Mouse (Mus musculus): ENCODE results near the gene Slc2a3. TPM values are rescaled to one million over a fixed set of nuclear protein-coding genes. Genes with fewer than 3 reads are reported as not detected.
"Not testable (repeated sequence)": the region's sequence is repeated elsewhere in the genome, so short reads cannot be mapped to it uniquely, and the experiment has no call there.

Gene Slc2a3
- polyA plus RNA-seq, 1 experiment from 2014 or later = 57.0 TPM

GRCm38 (mm10) chr6:122707036-122707800 is 94.2 kb downstream of the Slc2a3 start, which contains the start of gene Nanog:
Gene Nanog, plus strand, starts transcription at chr6:122707489.
- H3K36me3 ChIP-seq (ENCODE audit: control insufficient read depth, insufficient read depth, low read length) = no peaks in the 10 kb centered on the region
- WGBS = 29% methylated on average over 12 of the region's 12 CpGs
- H3K4me3 ChIP-seq (ENCODE audit: low read length) = no peak within 1 kb of the TSS
- H3K9me3 ChIP-seq (ENCODE audit: control insufficient read depth, low read length) = no peaks in the 10 kb centered on the region
- no peak within 1 kb of the TSS for H3K4me2 ChIP-seq (ENCODE audit: low read length)
- H3K4me1 ChIP-seq (ENCODE audit: control insufficient read depth, insufficient read depth, low read depth, low read length) = peaks cover 7% of the 10 kb centered on the region; the same call in 1 of the 2 replicates
- H3K27ac ChIP-seq (ENCODE audit: low read depth, low read length) = no peak within 1 kb of the TSS
- peaks cover 2% of the 10 kb centered on the region; the same call in 1 of the 2 replicates for H3K27me3 ChIP-seq (replicated peaks; ENCODE audit: control insufficient read depth, insufficient read depth, low read length)
- no peak within 1 kb of the TSS for H3K9ac ChIP-seq (ENCODE audit: low read depth, low read length)
- ATAC-seq = no peak

- H3K4me3 ChIP-seq (ENCODE audit: low read length) = no peak overlapping the region
- H3K9ac ChIP-seq (ENCODE audit: low read depth, low read length) = no peak overlapping the region
- H3K9me3 ChIP-seq (ENCODE audit: control insufficient read depth, low read length) = no peaks in the 10 kb centered on the region
- H3K27me3 ChIP-seq (replicated peaks; ENCODE audit: control insufficient read depth, insufficient read depth, low read length) = peaks cover 2% of the 10 kb centered on the region; the same call in 1 of the 2 replicates
- no peak overlapping the region for H3K4me2 ChIP-seq (ENCODE audit: low read length)
- ATAC-seq = no peak
- H3K4me1 ChIP-seq (ENCODE audit: control insufficient read depth, insufficient read depth, low read depth, low read length) = peaks cover 7% of the 10 kb centered on the region; the same call in 1 of the 2 replicates
- H3K27ac ChIP-seq (ENCODE audit: low read depth, low read length) = no peak overlapping the region
- H3K36me3 ChIP-seq (ENCODE audit: control insufficient read depth, insufficient read depth, low read length) = no peaks in the 10 kb centered on the region
- WGBS = 76% methylated on average over 12 of the region's 12 CpGs
These were observed 95.1 kb downstream of the Slc2a3 start for GRCm38 (mm10) chr6:122706337-122706840.

- 28% methylated on average over 1 of the region's 1 CpGs for WGBS
- H3K4me1 ChIP-seq (ENCODE audit: control insufficient read depth, insufficient read depth, low read depth, low read length) = peaks cover 7% of the 10 kb centered on the region; the same call in 1 of the 2 replicates
- peaks cover 2% of the 10 kb centered on the region; the same call in 1 of the 2 replicates for H3K27me3 ChIP-seq (replicated peaks; ENCODE audit: control insufficient read depth, insufficient read depth, low read length)
- no peaks in the 10 kb centered on the region for H3K36me3 ChIP-seq (ENCODE audit: control insufficient read depth, insufficient read depth, low read length)
- no peak overlapping the region for H3K4me2 ChIP-seq (ENCODE audit: low read length)
- H3K9me3 ChIP-seq (ENCODE audit: control insufficient read depth, low read length) = no peaks in the 10 kb centered on the region
- H3K4me3 ChIP-seq (ENCODE audit: low read length) = no peak overlapping the region
- no peak overlapping the region for H3K9ac ChIP-seq (ENCODE audit: low read depth, low read length)
- H3K27ac ChIP-seq (ENCODE audit: low read depth, low read length) = no peak overlapping the region
- ATAC-seq = no peak
These were observed 97.7 kb downstream of the Slc2a3 start for GRCm38 (mm10) chr6:122703706-122704105.

- Histone ChIP-seq H3K4me3 (ENCODE audit: low read length) (no peak overlapping the region), H3K36me3 (ENCODE audit: control insufficient read depth, insufficient read depth, low read length) (no peaks in the 10 kb centered on the region), H3K9ac (ENCODE audit: low read depth, low read length) (no peak overlapping the region), H3K27ac (ENCODE audit: low read depth, low read length) (no peak overlapping the region), H3K4me1 (ENCODE audit: control insufficient read depth, insufficient read depth, low read depth, low read length) (peaks cover 7% of the 10 kb centered on the region; the same call in 1 of the 2 replicates), H3K4me2 (ENCODE audit: low read length) (peak overlapping the region; percentile 50), H3K9me3 (ENCODE audit: control insufficient read depth, low read length) (no peaks in the 10 kb centered on the region), H3K27me3 (replicated peaks; ENCODE audit: control insufficient read depth, insufficient read depth, low read length) (peaks cover under 1% of the 10 kb centered on the region; the same call in 1 of the 2 replicates)
- ATAC-seq = no peak
- WGBS = 14% methylated on average over 6 of the region's 6 CpGs
These were observed 98.2 kb downstream of the Slc2a3 start for GRCm38 (mm10) chr6:122703251-122703650.

GRCm38 (mm10) chr6:122702480-122703124 is 98.8 kb downstream of the Slc2a3 start:
- Histone ChIP-seq H3K4me1 (ENCODE audit: control insufficient read depth, insufficient read depth, low read depth, low read length) (peaks cover 7% of the 10 kb centered on the region; the same call in 1 of the 2 replicates), H3K9ac (ENCODE audit: low read depth, low read length) (peak overlapping the region; percentile 9; the same call in 1 of the 2 replicates), H3K4me3 (ENCODE audit: low read length) (peak overlapping the region; percentile 23), H3K36me3 (ENCODE audit: control insufficient read depth, insufficient read depth, low read length) (no peaks in the 10 kb centered on the region), H3K27ac (ENCODE audit: low read depth, low read length) (peak overlapping the region; percentile 34; the same call in 1 of the 2 replicates), H3K9me3 (ENCODE audit: control insufficient read depth, low read length) (no peaks in the 10 kb centered on the region), H3K27me3 (replicated peaks; ENCODE audit: control insufficient read depth, insufficient read depth, low read length) (no peaks in the 10 kb centered on the region), H3K4me2 (ENCODE audit: low read length) (peak overlapping the region; percentile 50)
- peak; percentile 92 for ATAC-seq
- 5% methylated on average over 20 of the region's 20 CpGs for WGBS

- WGBS = 77% methylated on average over 5 of the region's 5 CpGs
- Histone ChIP-seq H3K9me3 (ENCODE audit: control insufficient read depth, low read length) (no peaks in the 10 kb centered on the region), H3K36me3 (ENCODE audit: control insufficient read depth, insufficient read depth, low read length) (no peaks in the 10 kb centered on the region), H3K9ac (ENCODE audit: low read depth, low read length) (no peak overlapping the region), H3K4me3 (ENCODE audit: low read length) (no peak overlapping the region), H3K4me2 (ENCODE audit: low read length) (no peak overlapping the region), H3K27ac (ENCODE audit: low read depth, low read length) (no peak overlapping the region), H3K27me3 (replicated peaks; ENCODE audit: control insufficient read depth, insufficient read depth, low read length) (no peaks in the 10 kb centered on the region), H3K4me1 (ENCODE audit: control insufficient read depth, insufficient read depth, low read depth, low read length) (peaks cover 7% of the 10 kb centered on the region; the same call in 1 of the 2 replicates)
- no peak for ATAC-seq
These were observed 99.6 kb downstream of the Slc2a3 start for GRCm38 (mm10) chr6:122701816-122702215.

- H3K36me3 ChIP-seq (ENCODE audit: control insufficient read depth, insufficient read depth, low read length); H3K4me2 ChIP-seq (ENCODE audit: low read length); H3K27ac ChIP-seq (ENCODE audit: low read depth, low read length); H3K4me3 ChIP-seq (ENCODE audit: low read length); H3K9me3 ChIP-seq (ENCODE audit: control insufficient read depth, low read length); H3K4me1 ChIP-seq (ENCODE audit: control insufficient read depth, insufficient read depth, low read depth, low read length); H3K27me3 ChIP-seq (replicated peaks; ENCODE audit: control insufficient read depth, insufficient read depth, low read length); H3K9ac ChIP-seq (ENCODE audit: low read depth, low read length); ATAC-seq: not testable (repeated sequence)
- WGBS = 98% methylated on average over 2 of the region's 2 CpGs
These were observed 101.8 kb downstream of the Slc2a3 start for GRCm38 (mm10) chr6:122699628-122700027.

GRCm38 (mm10) chr6:122695398-122695797 is 106.0 kb downstream of the Slc2a3 start:
- Histone ChIP-seq H3K4me2 (ENCODE audit: low read length) (no peak overlapping the region), H3K27ac (ENCODE audit: low read depth, low read length) (no peak overlapping the region), H3K4me3 (ENCODE audit: low read length) (no peak overlapping the region), H3K4me1 (ENCODE audit: control insufficient read depth, insufficient read depth, low read depth, low read length) (no peaks in the 10 kb centered on the region), H3K9me3 (ENCODE audit: control insufficient read depth, low read length) (no peaks in the 10 kb centered on the region), H3K9ac (ENCODE audit: low read depth, low read length) (no peak overlapping the region), H3K27me3 (replicated peaks; ENCODE audit: control insufficient read depth, insufficient read depth, low read length) (no peaks in the 10 kb centered on the region), H3K36me3 (ENCODE audit: control insufficient read depth, insufficient read depth, low read length) (no peaks in the 10 kb centered on the region)
- ATAC-seq = no peak
- 92% methylated on average over 3 of the region's 3 CpGs for WGBS

GRCm38 (mm10) chr6:122690082-122690481 is 111.4 kb downstream of the Slc2a3 start:
- WGBS = 92% methylated on average over 5 of the region's 5 CpGs
- Histone ChIP-seq H3K4me2 (ENCODE audit: low read length) (no peak overlapping the region), H3K4me3 (ENCODE audit: low read length) (no peak overlapping the region), H3K27me3 (replicated peaks; ENCODE audit: control insufficient read depth, insufficient read depth, low read length) (no peaks in the 10 kb centered on the region), H3K4me1 (ENCODE audit: control insufficient read depth, insufficient read depth, low read depth, low read length) (no peaks in the 10 kb centered on the region), H3K9me3 (ENCODE audit: control insufficient read depth, low read length) (no peaks in the 10 kb centered on the region), H3K27ac (ENCODE audit: low read depth, low read length) (no peak overlapping the region), H3K9ac (ENCODE audit: low read depth, low read length) (no peak overlapping the region), H3K36me3 (ENCODE audit: control insufficient read depth, insufficient read depth, low read length) (no peaks in the 10 kb centered on the region)
- no peak for ATAC-seq
